Comparison of ENCODE assay signal across 30 mouse cellular contexts in genomic region chr4:145217837-145218236, GRCm38 (mm10). TPM values are rescaled to one million over a fixed set of nuclear protein-coding genes. Genes with fewer than 3 reads are reported as not detected.
A peak's percentile ranks its signal among the peaks of the same experiment; 100 is the strongest.
DNase-seq lines count a peak whose midpoint lies in the region; ATAC-seq lines count a peak whose summit lies in the region.
"Had no signal": no experiment of that assay in that cellular context is flagged by ENCODE, and none has a peak within 500 bp of the region (broad histone marks: within the 10 kb centered on the region; RNA-seq: fewer than 3 reads in every experiment).

No protein-coding gene starts in this region.

- no peak for ATAC-seq in midbrain, embryonic 11.5 days (ENCODE audit: low FRiP score)
- no peak for ATAC-seq in midbrain, embryonic 14.5 days (ENCODE audit: low FRiP score, low TSS enrichment)
- ATAC-seq in neural tube, embryonic 15.5 days (ENCODE audit: low FRiP score): no peak
- ATAC-seq: forebrain, embryonic 16.5 days; intestine, embryonic 16.5 days; lung, postnatal 0 days had no signal

- DNase-seq in cerebellum, postnatal 10 days: peak; percentile 54 to 58
- no peak for DNase-seq in cerebellum, adult 11-12 months
- peak; percentile 13 for DNase-seq in left cerebral cortex, postnatal 4 days
- DNase-seq in left cerebral cortex, adult 18-20 months (ENCODE audit: low spot score in 2 of 2): no peak
- peak; percentile 19 for DNase-seq in midbrain, embryonic 11.5 days (ENCODE audit: low spot score, missing footprints)
- no peak for DNase-seq in midbrain, embryonic 14.5 days
- DNase-seq: adrenal gland, postnatal 25 days; cerebellum, adult 18-20 months; cerebellum, postnatal 36 days; heart, adult 2 months; heart, postnatal 4 days; kidney, adult 8-10 months; kidney, postnatal 4 days; retina, postnatal 1 day; right cerebral cortex, postnatal 14 days; thymus, postnatal 14 days had no signal

- no peaks in the 10 kb centered on the region for H3K4me1 ChIP-seq in midbrain, embryonic 11.5 days (ENCODE audit: control insufficient read depth, insufficient read depth, low read length)
- 0 out of 2 replicates have a peak, but pooled peaks cover 5% of the 10 kb centered on the region for H3K4me1 ChIP-seq in midbrain, embryonic 14.5 days (ENCODE audit: control insufficient read depth, insufficient read depth, low read length)
- H3K4me1 ChIP-seq in neural tube, embryonic 15.5 days: peaks cover 16% of the 10 kb centered on the region

- H3K36me3 ChIP-seq in midbrain, embryonic 11.5 days (ENCODE audit: control insufficient read depth, insufficient read depth, low read length): no peaks in the 10 kb centered on the region
- H3K36me3 ChIP-seq in midbrain, embryonic 14.5 days (ENCODE audit: control insufficient read depth, insufficient read depth, low read length): no peaks in the 10 kb centered on the region
- H3K36me3 ChIP-seq in neural tube, embryonic 15.5 days: no peaks in the 10 kb centered on the region
- H3K36me3 ChIP-seq: heart, embryonic 12.5 days; hindbrain, embryonic 13.5 days; limb, embryonic 10.5 days; limb, embryonic 15.5 days; midbrain, embryonic 10.5 days; neural tube, embryonic 12.5 days had no signal

- no peak overlapping the region for H3K9ac ChIP-seq in midbrain, embryonic 11.5 days (ENCODE audit: low read length)
- no peak overlapping the region for H3K9ac ChIP-seq in midbrain, embryonic 14.5 days (replicated peaks; ENCODE audit: low read length)
- H3K9ac ChIP-seq in neural tube, embryonic 15.5 days (replicated peaks): no peak overlapping the region
- H3K9ac ChIP-seq: heart, embryonic 12.5 days; hindbrain, embryonic 13.5 days; limb, embryonic 15.5 days; neural tube, embryonic 12.5 days had no signal

- no peaks in the 10 kb centered on the region for H3K9me3 ChIP-seq in midbrain, embryonic 11.5 days (ENCODE audit: control insufficient read depth, low read length)
- H3K9me3 ChIP-seq in midbrain, embryonic 14.5 days (ENCODE audit: control insufficient read depth, low read length): no peaks in the 10 kb centered on the region
- H3K9me3 ChIP-seq in neural tube, embryonic 15.5 days (replicated peaks): no peaks in the 10 kb centered on the region
- H3K9me3 ChIP-seq: heart, embryonic 12.5 days; hindbrain, embryonic 13.5 days; limb, embryonic 10.5 days; limb, embryonic 15.5 days; midbrain, embryonic 10.5 days; neural tube, embryonic 12.5 days had no signal

- 69% methylated on average over 5 of the region's 5 CpGs for WGBS in midbrain, embryonic 11.5 days
- 64% methylated on average over 5 of the region's 5 CpGs for WGBS in midbrain, embryonic 14.5 days
- WGBS in neural tube, embryonic 15.5 days: 81% methylated on average over 5 of the region's 5 CpGs

- H3K27ac ChIP-seq in midbrain, embryonic 11.5 days (ENCODE audit: low read depth, low read length): no peak overlapping the region
- H3K27ac ChIP-seq in midbrain, embryonic 14.5 days (replicated peaks; ENCODE audit: low read depth, low read length): no peak overlapping the region
- no peak overlapping the region for H3K27ac ChIP-seq in neural tube, embryonic 15.5 days (replicated peaks)
- H3K27ac ChIP-seq: heart, adult 2 months; hindbrain, embryonic 13.5 days; kidney, postnatal 0 days; limb, embryonic 10.5 days; limb, embryonic 15.5 days; macrophage; midbrain, embryonic 10.5 days; neural tube, embryonic 12.5 days had no signal

- no peak overlapping the region for H3K4me2 ChIP-seq in midbrain, embryonic 11.5 days
- no peak overlapping the region for H3K4me2 ChIP-seq in midbrain, embryonic 14.5 days (ENCODE audit: low read length)
- H3K4me2 ChIP-seq in neural tube, embryonic 15.5 days: no peak overlapping the region
- H3K4me2 ChIP-seq: heart, embryonic 12.5 days; hindbrain, embryonic 13.5 days; limb, embryonic 15.5 days; neural tube, embryonic 12.5 days had no signal

- intact Hi-C loops in left cerebral cortex, postnatal 4 days (cut with DNase I): loop anchor here (2.0 kb wide), 1 partner anchor 65 kb away; no protein-coding TSS in a partner anchor

- H3K4me3 ChIP-seq in midbrain, embryonic 11.5 days (ENCODE audit: low read depth, low read length): no peak overlapping the region
- H3K4me3 ChIP-seq in midbrain, embryonic 14.5 days (replicated peaks; ENCODE audit: low read depth, low read length): no peak overlapping the region
- H3K4me3 ChIP-seq in neural tube, embryonic 15.5 days (replicated peaks): no peak overlapping the region
- H3K4me3 ChIP-seq: heart, adult 2 months; heart, embryonic 12.5 days; hindbrain, embryonic 13.5 days; limb, embryonic 10.5 days; limb, embryonic 15.5 days; midbrain, embryonic 10.5 days; myocyte; neural tube, embryonic 12.5 days had no signal

- H3K27me3 ChIP-seq in midbrain, embryonic 11.5 days (ENCODE audit: control insufficient read depth, insufficient read depth, low read length): no peaks in the 10 kb centered on the region
- no peaks in the 10 kb centered on the region for H3K27me3 ChIP-seq in midbrain, embryonic 14.5 days (ENCODE audit: control insufficient read depth, insufficient read depth, low read length)
- H3K27me3 ChIP-seq in neural tube, embryonic 15.5 days (replicated peaks): no peaks in the 10 kb centered on the region
- H3K27me3 ChIP-seq: CH12.LX; heart, embryonic 12.5 days; hindbrain, embryonic 13.5 days; limb, embryonic 15.5 days; neural tube, embryonic 12.5 days had no signal

RNA-seq across cellular contexts. Expression of gene Vps13d, which starts 23.0 kb away (rescaled TPM):
- total RNA-seq in left cerebral cortex, postnatal 4 days (2021): 10 to 100 TPM; 50.3 to 51.0 TPM
- 10 to 100 TPM; 52.0 to 59.4 TPM for total RNA-seq in left cerebral cortex, adult 18-20 months (2021)
- 8.2 and 8.7 TPM in 2 replicates for polyA plus RNA-seq in midbrain, embryonic 11.5 days (2014; fragmentation: Nextera tagmentation; extraction: Ambion mirVana)
- polyA plus RNA-seq in midbrain, embryonic 14.5 days (2014; fragmentation: Nextera tagmentation; extraction: Ambion mirVana): 11.9 and 13.3 TPM in 2 replicates
- polyA plus RNA-seq in neural tube, embryonic 15.5 days (2015; fragmentation: Nextera tagmentation; extraction: Ambion mirVana): 7.8 and 8.3 TPM in 2 replicates

RNA-seq across cellular contexts. Expression of gene Tnfrsf1b, which starts 28.8 kb away (rescaled TPM):
- 1 to 10 TPM; 2.4 to 2.9 TPM for total RNA-seq in left cerebral cortex, postnatal 4 days (2021)
- total RNA-seq in left cerebral cortex, adult 18-20 months (2021): 1 to 10 TPM; 2.8 to 3.0 TPM
- 1.9 and 2.4 TPM in 2 replicates for polyA plus RNA-seq in midbrain, embryonic 11.5 days (2014; fragmentation: Nextera tagmentation; extraction: Ambion mirVana)
- 1.6 and 2.7 TPM in 2 replicates for polyA plus RNA-seq in midbrain, embryonic 14.5 days (2014; fragmentation: Nextera tagmentation; extraction: Ambion mirVana)
- polyA plus RNA-seq in neural tube, embryonic 15.5 days (2015; fragmentation: Nextera tagmentation; extraction: Ambion mirVana): 4.5 and 6.9 TPM in 2 replicates

Comparison
In these comparisons a context has a peak if more than half of its experiments do, and no peak if none do; other contexts are left out.
1. DNase-seq: peak in cerebellum, postnatal 10 days (2 of 2), left cerebral cortex, postnatal 4 days (single experiment) and midbrain, embryonic 11.5 days (single experiment); none in cerebellum, adult 11-12 months (single experiment), left cerebral cortex, adult 18-20 months (0 of 2) and midbrain, embryonic 14.5 days (single experiment).